Mouse (Mus musculus) small intestine, adult 2 months (tissue): ENCODE measurements at regions not wholly inside any gene's neighbourhood (a gene's known extent, or its start where the extent isn't known, plus 50 kb on each side); places are given as distances from the start of the nearest gene placed in this dataset.

Experiments used
- CTCF ChIP-seq: fragments of 200-500 bp; IDR thresholded peaks from 2 replicates; pipeline ENCODE4 v1.5.1; 2012; ENCODE audit warnings: low read depth, mild to moderate bottlenecking, control low read depth, inconsistent platforms, low read length, moderate library complexity, mixed read lengths; ENCODE audit not compliant: insufficient replicate concordance, insufficient read length; ENCODE audit errors: extremely low read depth
- POLR2A ChIP-seq: fragments of 200-500 bp; IDR thresholded peaks from 2 replicates; pipeline ENCODE4 v1.6.1; 2012; ENCODE audit warnings: low read depth, mild to moderate bottlenecking, control low read depth, inconsistent platforms, low read length, moderate library complexity

DNA sequence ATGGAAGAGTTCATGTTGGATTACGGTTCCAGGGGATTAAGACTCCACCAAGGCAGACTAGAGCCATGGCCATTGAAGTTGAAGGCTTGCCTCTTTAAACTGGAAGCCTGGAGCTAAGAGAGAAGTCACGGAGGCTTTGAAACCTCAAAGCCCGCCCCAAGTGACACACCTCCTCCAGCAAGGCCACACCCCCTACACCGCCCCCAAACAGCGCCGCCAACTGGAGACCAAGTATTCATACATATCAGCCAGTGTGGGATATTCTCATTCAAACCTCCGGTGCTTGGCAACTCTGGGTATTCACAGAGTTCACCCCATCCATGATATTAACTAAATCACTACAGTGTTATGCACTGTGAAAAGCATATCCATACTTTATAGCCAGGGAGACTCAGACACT lies 87.7 kb upstream of the 1600014C23Rik start:
- TF ChIP-seq POLR2A (no peak), CTCF (no peak)
